Mouse (Mus musculus) CD4-positive helper T cell, adult 2 months (primary cell): ENCODE data around the gene Unc45a.

Source experiments
- DNase-seq: peaks from one replicate; pipeline ENCODE4 v3.0.0-alpha.2; 2012; ENCODE audit warnings: low read depth, missing footprints, low spot score

Gene Unc45a

DNA sequence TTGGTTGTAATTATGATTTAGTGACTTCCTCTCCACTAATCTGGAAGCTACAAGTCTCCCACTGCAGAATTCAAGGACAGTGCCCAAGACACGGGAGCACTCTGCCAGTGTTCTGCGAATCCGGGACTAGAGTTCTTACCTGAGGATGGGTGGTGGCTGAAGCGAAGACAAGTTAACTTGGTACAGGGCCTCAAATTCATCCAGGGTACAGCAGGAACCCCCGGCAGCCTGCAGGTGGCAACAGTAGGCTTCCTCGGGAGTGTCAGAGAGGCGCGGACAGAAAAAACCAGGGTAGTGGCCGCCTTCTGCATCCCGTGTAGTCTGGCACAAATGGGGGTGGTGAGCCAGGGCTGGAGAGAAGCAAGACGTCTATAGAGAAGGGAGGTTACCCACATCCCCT is at the start of gene Unc45a:
Unc45a (minus strand) TSS at position 213 of the 400 bp plus-strand sequence.
- peak; percentile 86 for DNase-seq

DNA sequence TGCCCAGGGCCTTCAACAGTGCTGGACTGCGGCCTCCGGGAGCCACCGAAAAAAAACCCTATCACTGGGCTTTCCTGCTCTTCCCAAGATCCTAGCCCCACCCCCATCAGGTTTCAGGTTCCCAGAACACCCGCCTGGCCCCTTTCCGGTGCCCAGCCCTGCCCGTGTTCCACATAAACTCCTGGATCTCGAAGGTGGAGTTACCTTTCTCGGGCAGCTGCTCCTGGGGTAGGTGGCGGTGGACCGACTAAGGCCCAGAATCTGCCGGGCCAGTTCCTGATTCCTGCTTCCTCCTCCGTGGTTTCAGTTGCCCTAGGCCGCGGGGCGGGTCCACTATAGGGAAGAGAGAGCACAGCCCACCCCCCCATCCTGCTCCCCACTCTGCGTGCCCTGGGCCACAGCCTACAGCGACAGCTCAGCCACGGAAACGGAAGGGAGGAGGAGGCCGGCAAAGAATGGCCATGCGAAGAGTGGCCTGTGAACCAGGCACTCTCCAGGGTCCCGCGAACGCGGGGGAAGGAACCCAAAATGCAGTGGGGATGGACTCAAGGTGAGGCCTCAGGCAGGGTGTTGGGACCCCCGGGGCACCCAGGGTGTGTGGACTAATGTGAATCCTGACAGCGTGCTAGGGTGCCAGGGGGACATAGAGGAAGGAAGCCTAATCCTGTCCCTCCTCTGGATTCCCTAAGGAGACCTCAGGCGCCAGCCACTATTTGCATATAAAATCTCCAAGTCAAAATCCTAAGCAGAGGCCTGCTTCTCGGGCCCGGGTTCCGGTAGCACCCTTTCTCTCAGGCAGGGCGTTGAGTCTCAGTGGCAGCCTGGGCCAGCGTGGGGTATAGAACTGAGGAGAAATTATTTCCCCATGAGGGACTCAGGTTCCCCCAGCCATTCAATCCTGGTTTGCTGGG is 47.1 kb upstream of the Unc45a start, which contains the start of gene Fes:
Fes (minus strand) TSS at position 314 of the 911 bp plus-strand sequence.
- DNase-seq: no peak

DNA sequence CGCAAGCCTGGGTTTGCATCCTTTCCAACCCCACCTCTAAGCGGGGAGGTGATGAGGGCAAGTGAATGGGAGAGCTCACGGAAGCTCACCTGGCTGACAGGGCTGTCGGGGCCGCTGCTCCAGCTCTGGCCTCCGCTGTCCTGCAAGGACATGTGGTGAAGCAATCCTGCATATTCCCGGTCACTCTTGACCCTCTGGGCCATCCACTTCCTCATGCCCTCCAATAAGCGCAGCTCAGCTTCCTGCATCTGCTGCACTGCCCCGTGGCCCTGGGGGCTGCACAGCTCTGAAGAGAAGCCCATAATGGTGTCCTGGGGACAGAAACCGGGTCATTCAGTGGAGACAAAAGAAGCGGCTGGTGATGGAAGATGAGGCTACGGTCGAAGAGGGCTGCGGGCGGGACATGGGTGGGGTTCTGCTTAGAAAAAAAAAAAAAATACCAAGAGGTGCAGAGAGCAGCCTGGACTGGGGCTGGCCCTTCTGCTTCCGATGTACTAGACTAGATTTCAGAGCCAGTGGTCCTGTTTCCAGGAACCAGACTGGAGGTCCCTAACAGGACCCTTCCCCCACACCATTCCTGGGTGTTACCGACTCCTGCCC is 46.3 kb upstream of the Unc45a start:
- DNase-seq: no peak

DNA sequence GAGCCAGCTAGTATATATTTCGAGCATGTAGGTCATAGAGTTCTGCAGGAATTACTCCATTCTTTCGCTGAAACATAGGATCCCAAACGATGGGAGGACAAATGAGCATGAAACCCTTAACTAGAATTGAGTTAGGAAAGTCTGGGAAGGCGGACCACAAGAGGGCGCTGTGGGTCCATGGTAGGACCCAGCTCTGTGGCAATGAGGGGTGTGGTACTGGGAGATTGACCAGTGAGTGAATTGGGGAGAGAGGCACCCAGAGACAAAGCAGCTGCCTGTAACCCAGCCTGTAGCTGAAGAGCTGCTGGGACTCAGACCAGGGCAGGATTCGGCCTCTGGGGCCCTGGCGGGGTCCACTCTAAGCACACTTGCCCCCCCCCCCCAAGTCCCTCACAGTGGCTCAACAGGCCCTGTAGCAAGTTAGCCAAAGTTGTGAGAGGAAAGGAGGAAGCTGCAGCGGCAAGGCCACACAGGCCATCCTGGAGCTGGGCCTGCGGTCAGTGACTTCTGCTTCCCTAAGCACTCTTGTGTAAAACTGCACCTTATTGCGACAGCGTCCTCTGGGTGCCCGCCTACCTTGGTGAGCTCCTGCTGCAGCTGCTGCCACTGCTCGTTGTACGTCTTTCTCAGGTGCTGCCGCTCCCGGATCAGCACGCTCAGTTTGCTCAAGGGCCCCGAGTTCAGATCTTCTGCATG is 45.6 kb upstream of the Unc45a start:
- peak; percentile 80 for DNase-seq

DNA sequence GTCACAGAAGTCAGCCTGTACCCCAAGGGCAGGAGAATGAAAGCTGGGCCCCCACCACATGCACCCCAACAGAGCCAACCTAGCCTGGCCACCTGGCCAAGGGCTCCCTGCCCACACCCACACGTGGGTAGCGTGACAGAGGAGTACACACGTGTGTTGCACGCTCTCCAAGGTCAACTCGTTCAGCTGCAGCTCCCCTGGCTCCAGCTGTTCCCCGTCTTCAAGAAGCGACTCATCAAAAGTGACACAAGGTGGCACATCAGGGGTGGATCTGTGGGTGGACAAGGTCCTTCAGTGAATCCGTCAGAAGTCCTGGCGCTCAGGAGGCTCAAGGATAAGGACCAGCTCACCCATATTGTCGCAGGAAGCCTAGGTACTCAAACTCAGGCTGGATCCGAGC is 42.1 kb upstream of the Unc45a start:
- no peak for DNase-seq

DNA sequence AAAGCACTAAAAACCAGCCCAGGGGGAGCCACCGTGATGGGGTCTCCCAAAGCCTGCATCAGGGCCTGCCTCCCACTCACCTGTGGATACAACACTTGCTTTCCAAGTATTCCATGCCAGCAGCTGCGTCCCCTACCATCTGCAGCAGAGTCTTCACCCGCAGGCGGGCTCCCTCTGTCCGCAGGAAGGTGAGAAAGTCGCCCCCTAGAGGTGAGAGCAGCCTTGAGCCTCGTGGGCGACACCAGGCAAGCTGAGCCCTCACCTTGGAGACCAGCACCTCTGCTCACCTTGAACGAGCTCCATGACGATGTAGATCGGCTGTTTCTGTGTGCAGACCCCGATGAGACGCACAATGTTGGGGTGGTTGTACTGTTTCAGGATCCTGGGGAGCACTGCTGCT is 38.7 kb upstream of the Unc45a start:
- peak; percentile 51 for DNase-seq

DNA sequence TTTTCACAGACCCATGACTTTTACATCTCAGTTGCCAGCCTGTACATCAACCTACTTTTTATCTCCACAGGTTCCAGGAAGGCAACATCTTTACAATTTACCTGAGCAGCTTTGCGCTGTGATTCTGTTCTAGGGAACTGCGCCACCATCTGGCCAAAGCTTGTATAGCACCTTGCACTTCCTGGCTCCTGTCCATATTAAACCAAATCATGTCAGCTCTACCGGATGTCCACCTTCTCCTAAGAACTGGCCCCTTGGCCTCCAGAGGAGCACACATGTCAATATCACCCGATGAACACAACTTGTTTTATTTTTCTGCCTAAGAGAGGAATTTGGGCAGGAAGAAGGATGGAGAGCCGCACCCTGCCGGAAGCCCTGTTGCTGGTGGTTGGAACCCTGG is 36.7 kb upstream of the Unc45a start:
- peak; percentile 78 for DNase-seq

DNA sequence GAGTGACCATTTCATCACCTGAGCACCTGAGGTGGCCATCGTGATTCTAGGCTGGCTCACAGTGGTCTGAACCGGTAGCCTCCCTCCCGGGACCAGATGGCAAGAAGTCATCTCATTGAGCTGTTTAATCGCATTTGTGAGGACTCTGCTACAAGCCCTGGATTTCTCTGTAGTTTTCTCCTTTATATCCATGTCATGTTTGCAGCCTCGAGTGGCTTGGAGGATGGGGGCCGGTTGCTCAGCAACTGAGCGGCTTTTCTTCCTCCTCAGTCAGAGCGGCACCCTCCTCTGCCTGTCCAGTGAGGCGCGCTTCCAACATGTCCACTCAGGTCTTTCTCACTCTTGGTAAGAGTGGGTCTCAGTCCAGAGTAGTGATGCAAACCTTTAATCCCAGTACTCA is 35.4 kb upstream of the Unc45a start:
- no peak for DNase-seq

DNA sequence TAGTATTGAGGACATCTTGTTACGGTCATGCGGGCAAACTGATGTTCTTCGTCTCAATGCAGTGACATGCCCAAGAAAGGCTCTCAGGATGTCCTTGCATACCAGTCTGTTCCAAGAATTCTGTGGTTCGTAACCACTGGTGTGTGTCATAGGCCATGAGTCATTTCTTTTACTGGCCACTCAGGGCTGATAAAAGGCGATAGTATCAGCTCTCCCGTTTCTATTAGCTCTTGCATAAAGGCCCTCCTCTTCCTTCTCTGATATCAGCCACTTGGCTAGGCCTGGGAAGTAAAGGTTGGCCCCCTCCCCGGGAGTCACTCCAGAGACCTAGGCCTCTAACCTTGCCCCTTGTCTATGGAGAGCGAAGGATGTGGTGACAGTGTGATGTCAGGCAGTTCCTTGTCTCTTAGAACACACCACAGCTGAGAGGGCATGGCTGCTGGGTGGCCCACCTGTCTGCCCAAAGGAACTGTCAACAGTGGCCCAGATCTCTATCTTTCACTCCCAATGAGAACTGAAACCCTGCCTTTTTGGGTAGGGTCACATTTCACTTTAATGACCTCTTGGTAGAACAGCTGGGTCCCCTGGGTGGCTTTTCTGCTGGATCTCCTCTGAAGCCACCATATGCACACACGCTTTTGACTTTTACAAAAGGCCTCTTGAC is 34.7 kb upstream of the Unc45a start:
- DNase-seq: no peak

DNA sequence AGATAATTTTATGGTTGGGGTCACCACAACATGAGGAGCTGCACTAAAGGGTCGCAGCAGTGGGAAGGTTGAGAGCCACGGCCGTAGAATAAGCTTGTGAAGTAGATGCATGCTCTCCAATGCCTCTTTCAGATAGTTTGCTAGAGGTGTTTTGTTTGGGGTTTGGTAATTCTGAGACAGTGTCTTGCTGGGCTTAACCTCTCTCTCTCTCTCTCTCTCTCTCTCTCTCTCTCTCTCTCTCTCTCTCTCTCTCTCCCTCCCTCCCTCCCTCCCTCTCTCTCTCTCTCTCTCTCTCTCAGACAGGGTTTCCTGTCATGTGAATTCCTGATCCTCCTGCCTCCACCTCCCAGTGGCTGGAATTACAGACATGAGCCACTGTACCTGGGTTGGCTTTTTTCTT is 33.9 kb upstream of the Unc45a start:
- DNase-seq: no peak

DNA sequence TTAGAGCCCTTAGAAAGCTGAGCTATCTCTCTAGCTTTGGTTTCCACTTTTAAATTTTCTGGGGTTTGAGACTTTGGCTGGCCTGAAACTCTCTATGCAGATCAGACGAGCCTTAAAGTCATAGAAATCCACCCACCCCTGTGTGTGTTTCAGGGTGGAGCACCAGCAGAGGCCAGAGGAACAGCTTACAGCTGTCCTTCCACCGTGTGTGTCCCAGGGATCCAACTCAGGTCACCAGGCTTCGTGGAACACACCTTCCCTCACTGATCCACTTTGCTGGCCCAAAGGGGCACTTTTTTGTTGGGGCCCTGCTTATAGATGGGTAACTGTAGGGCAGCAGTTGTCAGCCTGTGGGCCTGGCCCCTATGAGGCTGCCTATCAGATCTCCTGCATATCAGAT is 33.5 kb upstream of the Unc45a start:
- no peak for DNase-seq

DNA sequence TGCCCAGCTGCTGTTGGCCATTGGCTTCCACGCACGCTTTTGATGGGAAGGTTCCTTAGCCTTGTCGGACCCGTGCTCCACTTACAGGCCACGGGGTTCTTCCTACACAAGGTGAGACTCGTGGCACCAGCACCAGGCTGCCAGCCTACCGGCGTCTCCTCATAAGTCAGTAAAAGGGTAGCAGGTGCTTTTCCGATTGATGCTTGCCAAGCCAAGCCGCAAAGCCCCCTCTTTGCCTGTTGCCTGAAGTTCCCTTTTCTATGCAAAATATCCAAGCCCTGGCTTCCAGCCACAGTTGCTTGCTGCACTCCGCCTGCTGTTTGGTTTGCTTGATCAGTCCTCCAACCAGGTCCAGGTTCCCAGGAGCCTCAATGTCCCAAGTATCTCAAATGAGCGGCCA is 33.0 kb upstream of the Unc45a start:
- no peak for DNase-seq

DNA sequence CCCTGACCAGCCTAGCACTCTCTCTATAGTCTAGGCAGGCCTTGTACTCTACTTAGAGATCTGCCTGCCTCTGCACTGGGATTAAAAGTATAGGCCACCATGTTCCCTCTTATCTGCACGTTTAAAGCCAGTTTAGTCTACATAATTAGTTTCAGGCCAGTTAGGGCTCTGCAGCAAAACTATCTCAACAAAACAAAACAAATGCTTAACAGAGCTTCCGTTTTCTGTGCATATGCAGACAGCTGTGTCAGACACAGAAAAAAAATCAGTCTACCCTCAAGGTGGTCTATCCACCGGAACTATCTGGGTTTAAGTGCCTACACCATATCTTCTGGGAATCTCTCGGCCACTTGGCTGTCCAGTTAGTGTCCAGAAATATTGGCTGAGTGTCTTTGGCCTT is 32.5 kb upstream of the Unc45a start:
- no peak for DNase-seq

DNA sequence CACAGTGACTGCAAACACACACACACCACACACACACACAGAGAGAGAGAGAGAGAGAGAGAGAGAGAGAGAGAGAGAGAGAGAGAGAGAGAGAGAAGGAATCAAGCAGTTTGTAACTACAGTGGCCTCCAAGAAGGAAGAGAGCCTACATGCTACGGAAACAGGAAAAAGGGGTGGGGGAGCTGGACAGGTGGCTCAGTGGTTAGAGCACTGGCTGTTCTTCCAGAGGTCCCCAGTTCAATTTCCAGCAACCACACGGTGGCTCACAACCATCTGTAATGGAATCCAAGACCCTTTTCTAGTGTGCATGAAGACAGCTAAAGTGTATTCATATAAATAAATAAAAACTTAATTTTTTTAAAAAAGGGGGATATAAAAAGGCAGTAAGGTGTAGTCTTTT is 31.9 kb upstream of the Unc45a start:
- no peak for DNase-seq

DNA sequence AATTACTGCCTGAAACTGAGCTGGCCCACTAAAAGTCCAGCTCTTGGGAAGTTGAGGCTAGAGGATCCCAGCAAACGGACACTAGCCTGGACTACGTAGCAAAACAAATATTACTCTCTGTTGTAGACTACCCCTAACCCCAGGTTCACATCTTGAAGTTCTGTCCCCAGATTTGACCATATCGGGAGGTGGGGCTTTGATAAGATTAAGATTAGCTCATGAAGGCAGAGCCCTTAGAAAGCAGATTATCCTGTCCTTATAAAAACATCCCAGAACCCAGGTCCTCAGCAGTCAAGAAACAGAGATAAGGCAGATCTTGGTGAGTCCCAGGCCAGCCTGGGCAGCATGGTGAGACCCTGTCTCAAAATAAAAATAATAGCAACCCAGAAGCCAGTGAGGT is 31.4 kb upstream of the Unc45a start:
- DNase-seq: no peak

DNA sequence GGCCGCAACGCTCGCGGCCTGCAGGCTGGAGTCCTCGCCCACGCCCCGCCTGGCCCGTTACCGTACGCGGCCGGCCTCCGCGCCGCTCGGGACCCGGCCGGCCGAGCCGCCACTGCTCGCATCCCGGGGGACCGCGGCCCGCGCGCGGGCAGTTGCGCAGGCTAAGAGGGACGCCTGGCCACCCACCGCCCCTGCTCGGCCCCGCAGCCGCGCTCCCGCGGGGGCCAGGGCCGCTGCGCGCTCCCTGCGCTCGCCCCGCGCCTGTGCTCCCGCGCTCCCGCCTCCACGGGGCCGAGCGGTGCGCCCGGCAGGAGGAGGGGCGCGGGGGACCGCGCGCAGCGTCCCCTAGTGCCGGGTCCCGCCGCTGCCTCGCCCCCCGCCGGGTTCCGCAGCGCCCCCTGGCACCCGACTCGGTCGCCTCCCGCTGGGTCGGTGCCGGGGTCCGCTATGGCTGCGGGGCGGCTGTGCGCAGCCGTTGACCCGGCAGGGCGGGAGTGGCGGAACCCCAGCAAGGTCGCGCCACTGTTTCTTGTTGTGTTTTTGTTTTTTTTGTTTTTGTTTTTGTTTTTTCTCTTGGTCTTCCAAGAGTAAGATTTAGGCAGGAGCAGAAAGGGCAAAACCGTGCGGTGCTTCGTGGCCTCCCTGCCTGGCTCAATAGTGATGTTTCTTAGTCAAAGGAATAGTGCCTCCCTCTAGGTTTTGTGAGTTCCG is 30.4 kb upstream of the Unc45a start, which contains the start of gene Man2a2:
Man2a2 (minus strand) TSS at position 335 of the 711 bp plus-strand sequence.
- peak; percentile 83 for DNase-seq

DNA sequence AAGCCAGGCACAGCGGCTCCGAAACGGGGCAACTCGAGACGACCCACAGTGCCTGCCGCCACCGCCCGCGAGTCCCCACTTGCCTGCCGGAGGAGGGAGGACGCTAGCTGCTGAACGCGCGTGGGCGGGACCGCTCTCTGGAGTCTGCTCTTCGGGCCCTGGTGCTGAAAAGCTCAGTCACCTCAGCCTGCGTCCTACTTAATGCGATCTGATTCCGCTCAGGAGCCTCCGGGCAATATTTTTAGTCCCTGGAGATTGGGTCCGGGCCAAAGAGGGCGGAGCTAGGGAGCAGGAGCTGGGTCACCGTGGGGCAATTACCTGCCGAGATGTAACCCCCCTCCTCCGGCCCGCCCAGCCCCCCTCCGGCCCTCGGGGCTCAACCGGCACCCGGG is 29.8 kb upstream of the Unc45a start:
- peak; percentile 90 for DNase-seq

DNA sequence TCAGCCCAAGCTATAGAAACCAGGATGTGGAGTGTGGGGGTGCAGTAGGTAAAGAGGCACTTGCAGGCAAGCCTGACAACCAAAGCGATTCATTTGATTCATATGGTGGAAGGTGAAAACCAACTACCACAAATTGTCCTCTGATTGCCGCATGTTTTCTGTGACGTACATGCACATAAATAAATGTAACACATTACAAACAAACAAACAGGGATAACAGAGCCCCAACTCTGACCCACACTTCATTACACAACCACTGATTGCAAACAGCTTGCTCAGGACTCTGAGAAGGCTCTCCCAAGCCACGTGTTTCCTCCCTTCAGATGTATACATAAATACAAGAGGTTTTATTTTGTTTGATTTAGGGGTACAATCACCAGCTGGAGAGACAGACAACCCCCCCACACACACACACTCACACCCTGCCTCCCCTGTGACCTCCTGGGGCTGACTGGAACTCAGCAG is 29.2 kb upstream of the Unc45a start:
- DNase-seq: peak; percentile 65

DNA sequence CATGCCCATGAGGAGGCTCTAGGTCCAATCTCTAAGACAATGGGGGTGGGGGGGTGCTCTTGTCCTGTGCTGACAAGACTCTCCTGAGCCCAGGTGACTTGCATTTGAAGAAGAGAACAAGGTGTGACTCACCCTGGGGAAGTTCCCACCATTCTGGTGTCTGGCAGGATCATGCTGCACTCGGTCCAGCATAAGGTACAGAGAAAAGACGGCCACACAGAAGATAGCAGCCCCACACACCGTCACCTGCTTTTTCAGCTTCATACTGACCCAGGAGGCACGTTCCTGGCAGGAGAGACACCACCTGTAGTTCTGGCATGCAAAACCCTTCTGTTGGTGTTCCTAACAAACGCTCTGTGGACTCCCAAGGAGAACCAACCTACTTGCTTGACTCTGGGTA is 28.7 kb upstream of the Unc45a start:
- DNase-seq: no peak

DNA sequence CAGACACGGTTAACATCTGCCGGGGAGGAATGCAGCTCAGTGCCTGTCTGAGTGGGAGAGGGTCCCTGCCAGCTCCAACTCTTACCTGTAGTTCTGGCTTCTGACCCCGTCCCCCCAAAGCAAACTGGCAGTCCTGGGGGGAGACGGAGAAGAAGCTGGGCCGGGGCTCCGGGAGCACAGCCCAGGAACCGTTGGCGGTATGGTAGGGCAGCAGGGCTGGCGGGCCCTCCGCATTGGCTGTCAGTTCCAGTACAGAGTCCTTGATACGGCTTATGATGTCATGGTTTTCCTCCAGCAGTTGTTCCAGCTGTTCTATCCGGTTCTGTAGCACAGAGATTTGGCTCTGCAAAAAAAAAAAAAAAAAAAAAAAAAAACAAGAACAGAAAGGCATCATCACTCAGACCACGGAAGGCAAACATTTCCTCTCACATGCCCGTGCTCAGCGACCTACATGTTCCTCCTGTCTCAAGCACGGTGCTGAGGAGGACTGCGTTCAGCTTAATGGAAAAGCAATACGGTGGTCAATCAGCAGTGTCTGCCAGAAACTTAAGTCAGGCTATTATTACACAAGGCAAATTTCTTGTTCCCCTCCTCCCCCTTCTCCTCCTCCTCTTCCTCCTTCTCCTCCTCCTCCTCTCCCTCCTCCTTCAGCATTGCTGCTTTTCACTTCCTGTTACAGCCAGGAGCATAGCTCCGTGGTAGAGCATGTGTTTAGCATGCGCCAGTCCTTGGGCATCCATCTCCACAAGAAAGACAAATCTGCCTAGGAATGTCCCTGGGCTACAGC is 28.0 kb upstream of the Unc45a start:
- DNase-seq: peak; percentile 81
